Mouse (Mus musculus): ENCODE results near the gene Slc7a1.

- TF ChIP-seq RAD21 (IDR thresholded peaks at IDR 0.05; ENCODE audit: low read depth, low read length), result no peak
- no peak for TF ChIP-seq USF2 (conservative IDR thresholded peaks at IDR 0.05; ENCODE audit: low read depth, low read length)
- no peak for TF ChIP-seq MXI1 (IDR thresholded peaks at IDR 0.05; ENCODE audit: low read depth, low read length)
- no peak for TF ChIP-seq POLR2A (IDR thresholded peaks at IDR 0.05; ENCODE audit: low read depth, low read length)
- no peak for TF ChIP-seq EP300 (IDR thresholded peaks at IDR 0.05; ENCODE audit: low read length)
- TF ChIP-seq ETS1 (conservative IDR thresholded peaks at IDR 0.05; ENCODE audit: low read depth, low read length), result no peak
- TF ChIP-seq ZC3H11A (IDR thresholded peaks at IDR 0.05; ENCODE audit: low read depth, low read length), result no peak
- no peak for TF ChIP-seq CTCF (conservative IDR thresholded peaks at IDR 0.05 in 1 of 2, IDR thresholded peaks at IDR 0.05 in 1 of 2; ENCODE audit: low read depth in 2 of 2, low read length in 2 of 2)
- TF ChIP-seq PAX5 (IDR thresholded peaks at IDR 0.05; ENCODE audit: low read length), result no peak
- TF ChIP-seq SMC3 (IDR thresholded peaks at IDR 0.05; ENCODE audit: low read depth, low read length), result no peak
These were observed 106.8 kb downstream of the Slc7a1 start for GRCm38 (mm10) chr5:148292862-148293261.
